Mouse (Mus musculus): ENCODE data around the gene Eno1. TPM values are rescaled to one million over a fixed set of nuclear protein-coding genes. Genes with fewer than 3 reads are reported as not detected.

Eno1 gene
- polyA plus RNA-seq, 2 experiments = 215 to 488 TPM

DNA sequence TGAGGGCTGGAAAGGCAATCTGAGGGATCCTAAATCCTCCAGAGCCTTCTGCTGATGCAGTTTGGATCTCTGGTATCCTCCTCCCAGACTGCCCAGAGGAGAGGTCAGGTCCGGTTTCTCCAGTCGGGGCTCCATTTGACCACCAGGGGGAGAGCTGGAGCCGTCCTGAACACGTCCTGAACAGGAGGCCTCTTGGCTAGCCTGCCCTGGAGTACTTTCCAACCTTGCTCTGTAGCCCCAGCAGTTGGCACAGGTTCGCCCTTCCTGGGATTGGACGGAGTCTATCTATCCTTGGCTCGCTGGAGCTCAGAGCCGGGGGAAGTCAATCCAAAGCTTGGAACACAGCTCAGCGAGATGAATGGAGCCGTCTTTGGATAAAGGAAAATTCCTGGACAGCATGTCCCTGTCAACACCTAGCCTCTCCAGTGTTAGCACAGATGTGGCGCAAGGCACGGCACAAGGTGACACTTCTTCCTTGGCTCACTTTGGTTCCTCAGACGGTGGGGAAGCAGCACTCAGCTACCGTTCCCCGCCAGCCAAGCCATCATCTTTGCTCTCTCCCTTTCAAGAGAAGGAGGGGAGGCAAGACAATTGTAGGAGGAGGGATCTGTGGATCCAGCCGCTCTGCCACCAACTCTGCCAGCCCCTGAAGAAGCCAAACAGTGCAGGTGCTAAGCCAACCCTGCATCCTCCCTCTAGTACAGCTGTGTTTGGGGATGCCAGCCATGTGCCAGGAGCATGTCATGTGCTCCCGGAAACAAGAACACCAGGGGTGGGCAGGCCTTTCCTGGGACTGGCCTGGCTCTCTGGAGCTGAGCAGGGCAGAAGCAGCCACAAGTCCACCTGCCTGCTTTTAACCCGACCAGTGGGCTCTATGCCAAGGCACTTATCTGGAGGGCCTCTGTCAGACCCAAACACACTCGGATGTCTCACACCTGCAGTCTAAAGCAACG is 21.0 kb downstream of the Eno1 start:
- no peaks in the 10 kb centered on the region for H3K36me3 ChIP-seq (replicated peaks; ENCODE audit: control insufficient read depth, insufficient read depth, low read depth)
- WGBS (ENCODE audit: insufficient replicate concordance) = 47% methylated on average over 20 of the region's 20 CpGs
- no peak overlapping the region for H3K27ac ChIP-seq
- ATAC-seq (ENCODE audit: insufficient read depth) (peak; percentile 55; the same call in 1 of the 2 replicates), DNase-seq (ENCODE audit: low read depth in 3 of 3, low spot score in 3 of 3) (peak in 2 of 3 experiments; percentile 47 to 50)
- H3K4me3 ChIP-seq (ENCODE audit: insufficient read depth in 1 of 2, low read depth in 2 of 2, low read length in 2 of 2) = no peak overlapping the region
- H3K4me1 ChIP-seq (replicated peaks; ENCODE audit: control insufficient read depth in 2 of 2, insufficient read depth in 2 of 2, low read length in 1 of 2) = no peaks in the 10 kb centered on the region
- H3K9me3 ChIP-seq (ENCODE audit: control insufficient read depth, low read length) = no peaks in the 10 kb centered on the region
- H3K4me2 ChIP-seq (ENCODE audit: low read depth) = no peak overlapping the region
- TF ChIP-seq EP300 (IDR thresholded peaks at IDR 0.05; ENCODE audit: low read depth) (no peak), CTCF (IDR thresholded peaks at IDR 0.05; ENCODE audit: low read depth) (peak; percentile 95)
- H3K27me3 ChIP-seq (ENCODE audit: control insufficient read depth, insufficient read depth, low read length) = no peaks in the 10 kb centered on the region
- H3K9ac ChIP-seq (replicated peaks) = no peak overlapping the region

DNA sequence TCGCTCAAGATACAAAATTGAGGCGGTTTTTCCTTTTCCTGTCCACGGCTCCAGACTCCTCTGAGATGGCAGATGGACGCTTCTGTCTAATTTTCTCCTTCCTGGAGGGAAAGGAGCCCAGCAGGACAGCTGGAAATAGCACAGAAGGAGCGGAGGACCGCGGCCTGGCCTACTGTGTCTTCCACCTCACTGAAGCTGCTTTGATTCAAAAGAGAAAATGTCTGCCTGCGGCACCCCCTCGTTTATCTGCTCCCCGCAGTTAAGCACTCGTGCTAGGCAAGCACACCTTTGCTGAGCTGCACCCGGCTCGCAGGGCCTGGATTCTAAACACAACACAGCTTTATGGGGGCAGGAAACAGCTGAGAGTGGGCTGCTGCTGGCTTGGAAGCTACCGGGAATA is 21.9 kb downstream of the Eno1 start:
- no peak overlapping the region for H3K9ac ChIP-seq (replicated peaks)
- H3K4me1 ChIP-seq (replicated peaks; ENCODE audit: control insufficient read depth in 2 of 2, insufficient read depth in 2 of 2, low read length in 1 of 2) = no peaks in the 10 kb centered on the region
- 70% methylated on average over 14 of the region's 14 CpGs for WGBS (ENCODE audit: insufficient replicate concordance)
- no peaks in the 10 kb centered on the region for H3K36me3 ChIP-seq (replicated peaks; ENCODE audit: control insufficient read depth, insufficient read depth, low read depth)
- no peak overlapping the region for H3K4me3 ChIP-seq (ENCODE audit: insufficient read depth in 1 of 2, low read depth in 2 of 2, low read length in 2 of 2)
- ATAC-seq (ENCODE audit: insufficient read depth) = no peak
- no peak overlapping the region for H3K4me2 ChIP-seq (ENCODE audit: low read depth)
- no peaks in the 10 kb centered on the region for H3K9me3 ChIP-seq (ENCODE audit: control insufficient read depth, low read length)
- H3K27ac ChIP-seq = no peak overlapping the region
- no peaks in the 10 kb centered on the region for H3K27me3 ChIP-seq (ENCODE audit: control insufficient read depth, insufficient read depth, low read length)
- TF ChIP-seq EP300 (IDR thresholded peaks at IDR 0.05; ENCODE audit: low read depth) (no peak), CTCF (IDR thresholded peaks at IDR 0.05; ENCODE audit: low read depth) (no peak)
- DNase-seq (ENCODE audit: low read depth in 3 of 3, low spot score in 3 of 3) = no peak

GRCm38 (mm10) chr4:150259577-150259976 is 23.1 kb downstream of the Eno1 start:
- Histone ChIP-seq H3K9ac (replicated peaks) (no peak overlapping the region), H3K27ac (no peak overlapping the region), H3K4me1 (replicated peaks; ENCODE audit: control insufficient read depth in 2 of 2, insufficient read depth in 2 of 2, low read length in 1 of 2) (no peaks in the 10 kb centered on the region), H3K4me3 (ENCODE audit: insufficient read depth in 1 of 2, low read depth in 2 of 2, low read length in 2 of 2) (no peak overlapping the region), H3K9me3 (ENCODE audit: control insufficient read depth, low read length) (no peaks in the 10 kb centered on the region), H3K4me2 (ENCODE audit: low read depth) (no peak overlapping the region), H3K27me3 (ENCODE audit: control insufficient read depth, insufficient read depth, low read length) (no peaks in the 10 kb centered on the region; the same call in 1 of the 2 replicates), H3K36me3 (replicated peaks; ENCODE audit: control insufficient read depth, insufficient read depth, low read depth) (no peaks in the 10 kb centered on the region)
- DNase-seq (ENCODE audit: low read depth in 3 of 3, low spot score in 3 of 3) (no peak), ATAC-seq (ENCODE audit: insufficient read depth) (no peak)
- whole genome bisulfite sequencing (ENCODE audit: insufficient replicate concordance) = 80% methylated on average over 7 of the region's 7 CpGs
- TF ChIP-seq EP300 (IDR thresholded peaks at IDR 0.05; ENCODE audit: low read depth) (no peak), CTCF (IDR thresholded peaks at IDR 0.05; ENCODE audit: low read depth) (no peak)

- Histone ChIP-seq H3K4me3 (ENCODE audit: insufficient read depth in 1 of 2, low read depth in 2 of 2, low read length in 2 of 2) (no peak overlapping the region), H3K27me3 (ENCODE audit: control insufficient read depth, insufficient read depth, low read length) (no peaks in the 10 kb centered on the region; the same call in 1 of the 2 replicates), H3K4me2 (ENCODE audit: low read depth) (no peak overlapping the region), H3K9me3 (ENCODE audit: control insufficient read depth, low read length) (no peaks in the 10 kb centered on the region), H3K9ac (replicated peaks) (no peak overlapping the region), H3K27ac (no peak overlapping the region), H3K4me1 (replicated peaks; ENCODE audit: control insufficient read depth in 2 of 2, insufficient read depth in 2 of 2, low read length in 1 of 2) (no peaks in the 10 kb centered on the region), H3K36me3 (replicated peaks; ENCODE audit: control insufficient read depth, insufficient read depth, low read depth) (no peaks in the 10 kb centered on the region)
- no peak for ATAC-seq (ENCODE audit: insufficient read depth)
- DNase-seq (ENCODE audit: low read depth in 3 of 3, low spot score in 3 of 3) = no peak
- TF ChIP-seq EP300 (IDR thresholded peaks at IDR 0.05; ENCODE audit: low read depth) (no peak), CTCF (IDR thresholded peaks at IDR 0.05; ENCODE audit: low read depth) (no peak)
- WGBS (ENCODE audit: insufficient replicate concordance) = 75% methylated on average over 7 of the region's 7 CpGs
Observed at GRCm38 (mm10) chr4:150260111-150260510, 23.6 kb downstream of the Eno1 start.

GRCm38 (mm10) chr4:150260745-150261144 is 24.2 kb downstream of the Eno1 start:
- no peak overlapping the region for H3K4me3 ChIP-seq (ENCODE audit: insufficient read depth in 1 of 2, low read depth in 2 of 2, low read length in 2 of 2)
- no peak overlapping the region for H3K9ac ChIP-seq (replicated peaks)
- no peak overlapping the region for H3K27ac ChIP-seq
- TF ChIP-seq EP300 (IDR thresholded peaks at IDR 0.05; ENCODE audit: low read depth) (no peak), CTCF (IDR thresholded peaks at IDR 0.05; ENCODE audit: low read depth) (peak; percentile 57)
- H3K4me1 ChIP-seq (replicated peaks; ENCODE audit: control insufficient read depth in 2 of 2, insufficient read depth in 2 of 2, low read length in 1 of 2) = no peaks in the 10 kb centered on the region
- H3K36me3 ChIP-seq (replicated peaks; ENCODE audit: control insufficient read depth, insufficient read depth, low read depth) = no peaks in the 10 kb centered on the region
- no peaks in the 10 kb centered on the region for H3K9me3 ChIP-seq (ENCODE audit: control insufficient read depth, low read length)
- DNase-seq (ENCODE audit: low read depth in 3 of 3, low spot score in 3 of 3) (no peak), ATAC-seq (ENCODE audit: insufficient read depth) (no peak)
- 21% methylated on average over 6 of the region's 6 CpGs for WGBS (ENCODE audit: insufficient replicate concordance)
- no peak overlapping the region for H3K4me2 ChIP-seq (ENCODE audit: low read depth)
- H3K27me3 ChIP-seq (ENCODE audit: control insufficient read depth, insufficient read depth, low read length) = no peaks in the 10 kb centered on the region; the same call in 1 of the 2 replicates

All from liver, embryonic 14.5 days (tissue).